ENCODE assay signal across 41 mouse cellular contexts in genomic region chr17:86908316-86908715, GRCm38 (mm10). TPM values are rescaled to one million over a fixed set of nuclear protein-coding genes. Genes with fewer than 3 reads are reported as not detected.
DNase-seq lines count a peak whose midpoint lies in the region; ATAC-seq and TF ChIP-seq lines count a peak whose summit lies in the region.
"Had no signal": no experiment of that assay in that cellular context is flagged by ENCODE, and none has a peak within 500 bp of the region (broad histone marks: within the 10 kb centered on the region; RNA-seq: fewer than 3 reads in every experiment).

No protein-coding gene starts in this region.

- H3K4me1 ChIP-seq in limb, embryonic 11.5 days (ENCODE audit: control insufficient read depth, insufficient read depth, low read length), result 0 out of 2 replicates have a peak, but pooled peaks cover 6% of the 10 kb centered on the region
- H3K4me1 ChIP-seq in lung, adult 2 months (ENCODE audit: control insufficient read depth, insufficient read depth, low read length), result peaks cover 19% of the 10 kb centered on the region

- no peak overlapping the region for H3K4me3 ChIP-seq in left cerebral cortex, adult 2 months
- no peak overlapping the region for H3K4me3 ChIP-seq in limb, embryonic 11.5 days (ENCODE audit: low read depth, low read length)
- no peak overlapping the region for H3K4me3 ChIP-seq in lung, adult 2 months (replicated peaks; ENCODE audit: extremely low read depth, low read depth, low read length)
- H3K4me3 ChIP-seq: erythroblast, embryonic 14.5 days; forebrain, embryonic 13.5 days; heart, adult 2 months; heart, embryonic 15.5 days; limb, embryonic 13.5 days; liver, embryonic 13.5 days; neural tube, embryonic 15.5 days had no signal

- H3K4me2 ChIP-seq in limb, embryonic 11.5 days (ENCODE audit: low read depth, severe bottlenecking), result no peak overlapping the region
- H3K4me2 ChIP-seq: forebrain, embryonic 13.5 days; heart, embryonic 15.5 days; limb, embryonic 13.5 days; liver, embryonic 13.5 days; neural tube, embryonic 15.5 days had no signal

- 76% methylated on average over 8 of the region's 8 CpGs for WGBS in limb, embryonic 11.5 days
- 60% methylated on average over 8 of the region's 8 CpGs for WGBS in lung, adult 2 months

- no peak for ATAC-seq in limb, embryonic 11.5 days (ENCODE audit: insufficient number of reproducible peaks, low FRiP score, low TSS enrichment, low read depth)
- ATAC-seq: forebrain, embryonic 13.5 days; hindbrain, embryonic 16.5 days; intestine, embryonic 16.5 days had no signal

- no peak overlapping the region for H3K27ac ChIP-seq in left cerebral cortex, adult 2 months
- H3K27ac ChIP-seq in limb, embryonic 11.5 days (replicated peaks; ENCODE audit: low read depth, low read length), result no peak overlapping the region
- H3K27ac ChIP-seq: forebrain, embryonic 13.5 days; heart, adult 2 months; heart, embryonic 15.5 days; limb, embryonic 13.5 days; liver, embryonic 13.5 days; macrophage; neural tube, embryonic 15.5 days had no signal

- H3K9me3 ChIP-seq in limb, embryonic 11.5 days (ENCODE audit: control insufficient read depth, low read length), result no peaks in the 10 kb centered on the region
- H3K9me3 ChIP-seq: forebrain, embryonic 13.5 days; heart, embryonic 15.5 days; limb, embryonic 13.5 days; liver, embryonic 13.5 days; neural tube, embryonic 15.5 days had no signal

- intact Hi-C loops in left cerebral cortex, adult 2 months (cut with DNase I), result loop anchor here (5.0 kb wide), 1 partner anchor 746 kb away; no protein-coding TSS in a partner anchor

- no peaks in the 10 kb centered on the region for H3K27me3 ChIP-seq in limb, embryonic 11.5 days (ENCODE audit: control insufficient read depth, insufficient read depth, low read length)
- H3K27me3 ChIP-seq: forebrain, embryonic 13.5 days; liver, embryonic 13.5 days had no signal

- H3K9ac ChIP-seq in limb, embryonic 11.5 days (ENCODE audit: low read length), result no peak overlapping the region
- H3K9ac ChIP-seq: forebrain, embryonic 13.5 days; heart, embryonic 15.5 days; limb, embryonic 13.5 days; liver, embryonic 13.5 days; neural tube, embryonic 15.5 days had no signal

- TF ChIP-seq CTCF in left cerebral cortex, adult 2 months (IDR thresholded peaks at IDR 0.05), result no peak
- TF ChIP-seq CTCF in lung, adult 2 months (IDR thresholded peaks at IDR 0.05; ENCODE audit: insufficient read depth, low read length), result no peak

- no peaks in the 10 kb centered on the region for H3K36me3 ChIP-seq in limb, embryonic 11.5 days (ENCODE audit: control insufficient read depth, insufficient read depth, low read length)
- H3K36me3 ChIP-seq: G1E; heart, embryonic 15.5 days; limb, embryonic 13.5 days; liver, embryonic 13.5 days; neural tube, embryonic 15.5 days had no signal

- DNase-seq in embryo, embryonic 10 days (ENCODE audit: low spot score), result peak; percentile 21
- no peak for DNase-seq in embryo, embryonic 9.5 days (ENCODE audit: extremely low spot score)
- DNase-seq in left cerebral cortex, adult 2 months (ENCODE audit: extremely low spot score in 1 of 2, low spot score in 2 of 2), result peak; percentile 6 to 8
- DNase-seq in left cerebral cortex, adult 11 months (ENCODE audit: low spot score), result no peak
- peak; percentile 37 for DNase-seq in 3T3-L1 (ENCODE audit: low read depth, low spot score)
- DNase-seq in limb, embryonic 11.5 days (ENCODE audit: low spot score), result peak; percentile 22
- no peak for DNase-seq in lung, adult 2 months
- DNase-seq: adrenal gland, adult 8-10 months; cerebellum, adult 2 months; cerebellum, postnatal 25 days; gastrocnemius, postnatal 36 days; heart, adult 2 months; kidney, adult 8-10 months; kidney, postnatal 10 days; layer of hippocampus, postnatal 36 days; liver, embryonic 13.5 days; lung, postnatal 10 days; midbrain, embryonic 14.5 days; retina, postnatal 1 day; right cerebral cortex, postnatal 14 days; thymus, postnatal 14 days had no signal

- no peak for TF ChIP-seq POLR2A in lung, adult 2 months (IDR thresholded peaks at IDR 0.05; ENCODE audit: borderline replicate concordance, extremely low read depth, low read depth, low read length)

RNA-seq across cellular contexts. Expression of gene Tmem247, which starts 8.8 kb away (rescaled TPM):
- total RNA-seq in left cerebral cortex, adult 2 months (2021), result not detected
- not detected in 2 replicates for polyA plus RNA-seq in limb, embryonic 11.5 days (2014; fragmentation: Nextera tagmentation; extraction: Ambion mirVana)
- polyA plus RNA-seq in lung, adult 2 months (2012; rRNA removed), result not detected in 2 replicates
- total RNA-seq: adrenal gland, adult 8-10 months; adrenal gland, postnatal 4 days; G1E; gastrocnemius, adult 18-20 months; gastrocnemius, postnatal 36 days; heart, adult 2 months; heart, postnatal 25 days; layer of hippocampus, postnatal 36 days; left cerebral cortex, postnatal 14 days; megakaryocyte-erythroid progenitor cell, adult 5-6 weeks; monocyte, adult 5-6 weeks had no signal
- polyA plus RNA-seq: cerebellum, adult 2 months; embryonic facial prominence, embryonic 14.5 days; erythroblast, embryonic 14.5 days; forebrain, embryonic 13.5 days; G1E; heart, adult 2 months; heart, embryonic 15.5 days; hindbrain, embryonic 11.5 days; hindbrain, embryonic 16.5 days; intestine, embryonic 16.5 days; large intestine, adult 2 months; limb, embryonic 13.5 days; liver, embryonic 13.5 days; macrophage; midbrain, embryonic 14.5 days; neural tube, embryonic 15.5 days; small intestine, adult 2 months; stomach, embryonic 14.5 days had no signal

RNA-seq across cellular contexts. Expression of gene Atp6v1e2, which starts 39.4 kb away (rescaled TPM):
- not detected for total RNA-seq in left cerebral cortex, adult 2 months (2021)
- not detected in 2 replicates for polyA plus RNA-seq in limb, embryonic 11.5 days (2014; fragmentation: Nextera tagmentation; extraction: Ambion mirVana)
- not detected in 2 replicates for polyA plus RNA-seq in lung, adult 2 months (2012; rRNA removed)
- total RNA-seq: adrenal gland, adult 8-10 months; adrenal gland, postnatal 4 days; G1E; gastrocnemius, adult 18-20 months; gastrocnemius, postnatal 36 days; heart, adult 2 months; heart, postnatal 25 days; layer of hippocampus, postnatal 36 days; left cerebral cortex, postnatal 14 days; megakaryocyte-erythroid progenitor cell, adult 5-6 weeks; monocyte, adult 5-6 weeks had no signal
- polyA plus RNA-seq: cerebellum, adult 2 months; embryonic facial prominence, embryonic 14.5 days; erythroblast, embryonic 14.5 days; forebrain, embryonic 13.5 days; G1E; heart, adult 2 months; hindbrain, embryonic 11.5 days; large intestine, adult 2 months; limb, embryonic 13.5 days; liver, embryonic 13.5 days; macrophage; midbrain, embryonic 14.5 days; neural tube, embryonic 15.5 days; small intestine, adult 2 months; stomach, embryonic 14.5 days had no signal

RNA-seq across cellular contexts. Expression of gene Rhoq, which starts 54.6 kb away (rescaled TPM):
- total RNA-seq in left cerebral cortex, adult 2 months (2021), result 10 to 100 TPM; 35.6 to 45.0 TPM
- polyA plus RNA-seq in limb, embryonic 11.5 days (2014; fragmentation: Nextera tagmentation; extraction: Ambion mirVana), result 17.7 and 19.0 TPM in 2 replicates
- polyA plus RNA-seq in lung, adult 2 months (2012; rRNA removed), result 25.0 and 28.3 TPM in 2 replicates

Comparison
In these comparisons a context has a peak if more than half of its experiments do, and no peak if none do; other contexts are left out.
1. DNase-seq: peak in embryo, embryonic 10 days (single experiment), left cerebral cortex, adult 2 months (2 of 2), 3T3-L1 (single experiment) and limb, embryonic 11.5 days (single experiment); none in embryo, embryonic 9.5 days (single experiment), left cerebral cortex, adult 11 months (single experiment) and lung, adult 2 months (single experiment).